ENCODE assay signal across 16 mouse cellular contexts in the genomic region with DNA sequence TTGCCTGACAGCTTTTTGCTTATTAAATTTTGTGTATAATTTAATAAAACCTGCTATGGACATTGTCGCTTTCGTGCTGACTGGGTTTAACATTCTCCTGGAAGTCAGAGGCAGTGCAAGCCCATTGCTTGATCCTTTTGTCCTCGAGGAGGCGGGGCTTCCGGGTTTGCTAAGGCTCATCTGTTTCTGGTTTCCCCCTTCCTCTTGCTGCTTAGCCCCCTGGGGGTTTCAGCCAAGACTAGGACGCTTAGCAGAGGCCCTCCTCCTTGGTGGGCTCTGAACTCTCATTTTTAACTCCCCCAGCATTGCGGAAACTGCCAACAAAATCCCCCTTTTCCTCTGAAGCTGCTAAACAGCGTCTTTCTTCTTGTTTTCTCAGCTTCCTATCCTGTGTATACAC. TPM values are rescaled to one million over a fixed set of nuclear protein-coding genes. Genes with fewer than 3 reads are reported as not detected.
DNase-seq lines count a peak whose midpoint lies in the region; ATAC-seq lines count a peak whose summit lies in the region.
"Had no signal": no experiment of that assay in that cellular context is flagged by ENCODE, and none has a peak within 500 bp of the region (broad histone marks: within the 10 kb centered on the region; RNA-seq: fewer than 3 reads in every experiment).

No protein-coding gene starts in this region.

- peak; percentile 71 for DNase-seq in heart, adult 11 months
- no peak for DNase-seq in heart, adult 8-10 months (ENCODE audit: low spot score)
- DNase-seq in neural tube, embryonic 11.5 days (ENCODE audit: low spot score) = peak; percentile 57
- DNase-seq in neural tube, embryonic 10.5 days (ENCODE audit: extremely low spot score, low spot score) = no peak
- DNase-seq in embryonic facial prominence, embryonic 14.5 days (ENCODE audit: low spot score) = peak; percentile 79
- peak; percentile 13 for DNase-seq in splenic B cell, adult 2 months (ENCODE audit: low read depth, low spot score)
- DNase-seq in layer of hippocampus, adult 8-10 months (ENCODE audit: low spot score in 2 of 2) = no peak
- DNase-seq in heart, adult 18-20 months = no peak
- DNase-seq: cerebellum, adult 2 months; heart, adult 2 months; heart, postnatal 4 days had no signal

- H3K9me3 ChIP-seq in neural tube, embryonic 11.5 days (ENCODE audit: control insufficient read depth, low read length) = no peaks in the 10 kb centered on the region
- H3K9me3 ChIP-seq in embryonic facial prominence, embryonic 14.5 days (ENCODE audit: control insufficient read depth, low read length) = no peaks in the 10 kb centered on the region
- H3K9me3 ChIP-seq: embryonic facial prominence, embryonic 15.5 days had no signal

- no peak for ATAC-seq in neural tube, embryonic 11.5 days (ENCODE audit: insufficient read depth, low FRiP score, low TSS enrichment)
- ATAC-seq in embryonic facial prominence, embryonic 14.5 days (ENCODE audit: low read depth) = 0 out of 2 replicates have a peak, but pooled peaks have one; percentile 41
- ATAC-seq: intestine, postnatal 0 days had no signal

- no peak overlapping the region for H3K4me3 ChIP-seq in neural tube, embryonic 11.5 days (ENCODE audit: low read depth, low read length)
- H3K4me3 ChIP-seq in embryonic facial prominence, embryonic 14.5 days (ENCODE audit: low read depth, low read length) = no peak overlapping the region
- H3K4me3 ChIP-seq: embryonic facial prominence, embryonic 15.5 days; heart, adult 2 months; myocyte had no signal

- no peak overlapping the region for H3K27ac ChIP-seq in neural tube, embryonic 11.5 days (ENCODE audit: low read depth, low read length)
- peak overlapping the region; percentile 65 for H3K27ac ChIP-seq in embryonic facial prominence, embryonic 14.5 days (replicated peaks; ENCODE audit: low read depth, low read length)
- H3K27ac ChIP-seq: embryonic facial prominence, embryonic 15.5 days; heart, adult 2 months; liver, embryonic 14.5 days; macrophage had no signal

- H3K9ac ChIP-seq in neural tube, embryonic 11.5 days (ENCODE audit: low read length) = no peak overlapping the region
- H3K9ac ChIP-seq in embryonic facial prominence, embryonic 14.5 days (ENCODE audit: low read depth, low read length) = no peak overlapping the region
- H3K9ac ChIP-seq: embryonic facial prominence, embryonic 15.5 days; liver, embryonic 14.5 days had no signal

- H3K4me2 ChIP-seq in neural tube, embryonic 11.5 days (ENCODE audit: low read depth) = no peak overlapping the region
- H3K4me2 ChIP-seq in embryonic facial prominence, embryonic 14.5 days (ENCODE audit: low read depth, low read length) = peak overlapping the region; percentile 32
- H3K4me2 ChIP-seq: embryonic facial prominence, embryonic 15.5 days had no signal

- H3K36me3 ChIP-seq in neural tube, embryonic 11.5 days (ENCODE audit: control insufficient read depth, insufficient read depth, low read length) = no peaks in the 10 kb centered on the region
- no peaks in the 10 kb centered on the region for H3K36me3 ChIP-seq in embryonic facial prominence, embryonic 14.5 days (ENCODE audit: control insufficient read depth, insufficient read depth, low read length)
- H3K36me3 ChIP-seq in splenic B cell, adult 2 months (ENCODE audit: control insufficient read depth, insufficient read depth, low read length, poor library complexity, severe bottlenecking) = no peaks in the 10 kb centered on the region
- H3K36me3 ChIP-seq: embryonic facial prominence, embryonic 15.5 days had no signal

- H3K4me1 ChIP-seq in neural tube, embryonic 11.5 days (ENCODE audit: control insufficient read depth, insufficient read depth, low read length) = no peaks in the 10 kb centered on the region
- H3K4me1 ChIP-seq in embryonic facial prominence, embryonic 14.5 days (ENCODE audit: control insufficient read depth, insufficient read depth, low read length) = peaks cover 6% of the 10 kb centered on the region

- WGBS in neural tube, embryonic 11.5 days = 37% methylated on average over 8 of the region's 8 CpGs
- 13% methylated on average over 8 of the region's 8 CpGs for WGBS in embryonic facial prominence, embryonic 14.5 days

- H3K27me3 ChIP-seq in neural tube, embryonic 11.5 days (ENCODE audit: control insufficient read depth, insufficient read depth, low read length) = no peaks in the 10 kb centered on the region
- no peaks in the 10 kb centered on the region for H3K27me3 ChIP-seq in embryonic facial prominence, embryonic 14.5 days (replicated peaks; ENCODE audit: control insufficient read depth, insufficient read depth, low read length)
- no peaks in the 10 kb centered on the region for H3K27me3 ChIP-seq in splenic B cell, adult 2 months (ENCODE audit: control insufficient read depth, insufficient read depth, low read length, poor library complexity, severe bottlenecking)
- H3K27me3 ChIP-seq: embryonic facial prominence, embryonic 15.5 days had no signal

RNA-seq across cellular contexts. Expression of a gene that starts 51.7 kb away (rescaled TPM):
- total RNA-seq in heart, adult 8-10 months (2022) = 10 to 100 TPM; 31.4 to 37.3 (median 34.8) TPM
- polyA plus RNA-seq in neural tube, embryonic 11.5 days (2014; fragmentation: Nextera tagmentation; extraction: Ambion mirVana) = 148 and 151 TPM in 2 replicates
- 336 and 353 TPM in 2 replicates for polyA plus RNA-seq in embryonic facial prominence, embryonic 14.5 days (2014; fragmentation: Nextera tagmentation; extraction: Ambion mirVana)
- 10 to 100 TPM; 44.8 to 52.1 (median 50.0) TPM for total RNA-seq in layer of hippocampus, adult 8-10 months (2022)
- 10 to 100 TPM; 34.0 to 35.4 TPM for total RNA-seq in heart, adult 18-20 months (2021)

Comparison
In these comparisons a context has a peak if more than half of its experiments do, and no peak if none do; other contexts are left out.
1. DNase-seq: peak in heart, adult 11 months (single experiment), neural tube, embryonic 11.5 days (single experiment), embryonic facial prominence, embryonic 14.5 days (single experiment) and splenic B cell, adult 2 months (single experiment); none in heart, adult 8-10 months (single experiment), neural tube, embryonic 10.5 days (single experiment), layer of hippocampus, adult 8-10 months (0 of 2) and heart, adult 18-20 months (0 of 2).